Mouse (Mus musculus) cortical plate, adult 2 months (tissue): ENCODE data around the gene Nbas. TPM values are rescaled to one million over a fixed set of nuclear protein-coding genes. Genes with fewer than 3 reads are reported as not detected.

Experiments used
- H3K27ac ChIP-seq: fragments of 200-500 bp; 2 replicates; pipeline ENCODE4 v1.5.1; 2012; ENCODE audit warnings: low read length, control low read depth, inconsistent platforms; ENCODE audit not compliant: insufficient read depth
- H3K4me1 ChIP-seq: fragments of 200-500 bp; 2 replicates; pipeline ENCODE4 v1.6.1; 2011; ENCODE audit warnings: low read length; ENCODE audit not compliant: control insufficient read depth, insufficient read depth
- H3K4me3 ChIP-seq: fragments of 200-500 bp; 2 replicates; pipeline ENCODE4 v1.5.1; 2011; ENCODE audit warnings: mild to moderate bottlenecking, low read length, control low read depth; ENCODE audit not compliant: insufficient read depth
- CTCF ChIP-seq: fragments of 200-500 bp; IDR thresholded peaks from 2 replicates; pipeline ENCODE4 v1.5.1; 2011; ENCODE audit warnings: mild to moderate bottlenecking, control low read depth, low read length; ENCODE audit not compliant: insufficient read depth; ENCODE audit errors: extremely low read depth
- POLR2A ChIP-seq: fragments of 200-500 bp; IDR thresholded peaks from 2 replicates; pipeline ENCODE4 v1.6.1; 2011; ENCODE audit warnings: mild to moderate bottlenecking, low read length, control low read depth; ENCODE audit not compliant: insufficient read depth; ENCODE audit errors: extremely low read depth
- polyA plus RNA-seq: library from polyadenylated mRNA; depleted of rRNA; stranded (reverse); fragments of >200 nt; gene quantifications from 2 replicates; pipeline ENCODE4 v1.2.3, GENCODE M21; 2012

Gene Nbas
- polyA plus RNA-seq, 1 experiment, result 25.7 TPM

DNA sequence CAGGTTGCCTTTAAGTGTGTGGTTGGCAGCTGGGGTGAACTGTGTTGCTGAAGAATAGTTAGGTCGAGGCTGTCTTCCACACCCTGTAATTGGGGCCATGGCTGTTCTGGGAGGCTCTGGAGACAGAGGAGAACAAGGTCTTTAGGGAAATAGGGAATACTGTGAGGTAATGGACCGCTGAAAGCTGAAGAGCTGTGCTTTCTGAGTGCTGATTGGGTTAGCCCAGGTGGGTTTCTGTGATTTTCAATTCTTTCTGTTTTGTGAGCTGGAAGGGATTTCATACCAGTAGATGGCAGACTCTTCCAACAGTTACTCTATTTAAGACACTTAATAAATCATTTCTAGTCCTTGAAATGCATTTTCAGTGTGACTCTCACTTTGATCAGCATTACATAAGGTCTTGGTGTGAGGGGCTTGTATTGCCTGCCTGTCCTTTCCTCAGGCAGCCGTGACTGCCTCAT, 24.5 kb downstream of the Nbas start:
- no peak overlapping the region for H3K4me3 ChIP-seq
- H3K4me1 ChIP-seq, result no peaks in the 10 kb centered on the region; the same call in 1 of the 2 replicates
- H3K27ac ChIP-seq, result no peak overlapping the region
- TF ChIP-seq POLR2A, result no peak
- TF ChIP-seq CTCF, result no peak; the same call in 1 of the 2 replicates

GRCm38 (mm10) chr12:13303037-13303436, 34.1 kb downstream of the Nbas start:
- TF ChIP-seq CTCF, result no peak
- TF ChIP-seq POLR2A, result peak; percentile 27; the same call in 1 of the 2 replicates
- H3K27ac ChIP-seq, result peak overlapping the region; percentile 87
- no peak overlapping the region for H3K4me3 ChIP-seq
- no peaks in the 10 kb centered on the region for H3K4me1 ChIP-seq

- no peak overlapping the region for H3K27ac ChIP-seq
- H3K4me3 ChIP-seq, result no peak overlapping the region
- H3K4me1 ChIP-seq, result peaks cover 2% of the 10 kb centered on the region; the same call in 1 of the 2 replicates
- TF ChIP-seq POLR2A (no peak), CTCF (no peak)
These were observed 45.0 kb downstream of the Nbas start for GRCm38 (mm10) chr12:13313966-13314365.

DNA sequence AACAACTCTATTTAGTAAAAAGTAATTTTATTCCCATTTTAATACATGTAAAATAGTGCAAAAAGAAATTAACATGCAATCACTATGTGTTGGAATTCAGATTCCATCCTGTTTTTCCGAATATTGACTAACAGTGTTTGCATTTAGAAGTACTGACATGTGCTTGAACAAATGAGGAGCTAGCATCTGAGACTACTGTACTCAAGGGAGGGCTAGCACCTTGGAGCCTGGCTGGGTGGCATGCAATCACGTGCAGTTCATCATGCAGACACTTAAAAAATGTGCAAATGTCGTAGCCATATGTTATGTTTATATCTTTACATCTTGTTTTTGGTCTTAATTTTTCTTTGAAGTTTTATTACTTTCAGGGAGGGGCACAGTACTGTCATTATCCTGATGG, 45.5 kb downstream of the Nbas start:
- Histone ChIP-seq H3K4me1 (peaks cover 2% of the 10 kb centered on the region; the same call in 1 of the 2 replicates), H3K27ac (no peak overlapping the region), H3K4me3 (no peak overlapping the region)
- TF ChIP-seq CTCF (no peak), POLR2A (no peak)

- no peak for TF ChIP-seq POLR2A
- no peak for TF ChIP-seq CTCF
- no peak overlapping the region for H3K27ac ChIP-seq
- H3K4me3 ChIP-seq, result no peak overlapping the region
These were observed 46.1 kb downstream of the Nbas start for GRCm38 (mm10) chr12:13315081-13315480.

DNA sequence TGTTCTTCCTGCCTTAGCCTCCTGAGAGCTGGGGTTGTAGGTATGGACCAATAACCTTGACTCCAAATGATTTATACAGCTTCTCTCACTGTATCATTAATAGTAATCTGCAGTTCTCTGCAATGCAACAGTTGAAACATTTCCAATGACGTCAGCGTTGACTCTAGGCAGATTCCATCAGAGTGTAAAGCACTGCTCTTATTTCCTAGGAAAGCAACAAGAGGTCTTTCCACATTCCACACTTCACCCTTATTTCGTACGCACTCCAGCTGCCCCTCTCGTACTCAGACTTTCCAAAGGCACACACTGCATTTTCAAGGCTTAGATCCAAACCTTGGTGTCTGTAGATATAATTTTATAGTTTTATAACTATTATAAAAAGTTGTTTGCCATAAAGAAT, 73.6 kb downstream of the Nbas start:
- H3K4me1 ChIP-seq, result no peaks in the 10 kb centered on the region

More at GRCm38 (mm10) chr12:13315081-13315480, 46.1 kb downstream of the Nbas start:
- peaks cover 2% of the 10 kb centered on the region; the same call in 1 of the 2 replicates for H3K4me1 ChIP-seq

GRCm38 (mm10) chr12:13356201-13356600, 87.3 kb downstream of the Nbas start:
- TF ChIP-seq POLR2A, result no peak
- TF ChIP-seq CTCF, result no peak
- Histone ChIP-seq H3K27ac (no peak overlapping the region), H3K4me3 (no peak overlapping the region), H3K4me1 (peaks cover 3% of the 10 kb centered on the region; the same call in 1 of the 2 replicates)

More for the DNA sequence above, 73.6 kb downstream of the Nbas start:
- Histone ChIP-seq H3K27ac (no peak overlapping the region), H3K4me3 (no peak overlapping the region)
- TF ChIP-seq POLR2A (no peak), CTCF (no peak)

DNA sequence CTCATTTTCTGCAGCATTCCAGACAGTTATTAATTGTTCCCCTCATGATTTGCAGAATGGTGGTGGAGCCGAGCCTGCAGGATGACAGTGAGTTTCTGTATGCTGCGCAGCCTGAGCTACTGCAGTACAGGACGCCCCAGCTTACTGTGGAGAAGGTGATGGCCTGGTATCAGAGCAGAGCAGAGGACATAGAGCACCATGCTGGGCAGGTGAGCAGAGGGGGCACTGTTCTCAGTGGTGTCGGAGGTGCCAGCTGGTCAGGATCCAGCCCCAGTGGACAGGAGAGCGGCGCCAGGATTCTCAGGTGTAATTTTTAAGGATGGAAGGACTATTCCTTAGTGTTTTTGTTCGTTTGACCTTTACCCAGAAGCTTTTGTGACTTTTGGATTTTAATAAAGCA, 87.8 kb downstream of the Nbas start:
- Histone ChIP-seq H3K4me1 (peaks cover 3% of the 10 kb centered on the region; the same call in 1 of the 2 replicates), H3K27ac (no peak overlapping the region), H3K4me3 (no peak overlapping the region)
- no peak for TF ChIP-seq POLR2A
- TF ChIP-seq CTCF, result no peak

DNA sequence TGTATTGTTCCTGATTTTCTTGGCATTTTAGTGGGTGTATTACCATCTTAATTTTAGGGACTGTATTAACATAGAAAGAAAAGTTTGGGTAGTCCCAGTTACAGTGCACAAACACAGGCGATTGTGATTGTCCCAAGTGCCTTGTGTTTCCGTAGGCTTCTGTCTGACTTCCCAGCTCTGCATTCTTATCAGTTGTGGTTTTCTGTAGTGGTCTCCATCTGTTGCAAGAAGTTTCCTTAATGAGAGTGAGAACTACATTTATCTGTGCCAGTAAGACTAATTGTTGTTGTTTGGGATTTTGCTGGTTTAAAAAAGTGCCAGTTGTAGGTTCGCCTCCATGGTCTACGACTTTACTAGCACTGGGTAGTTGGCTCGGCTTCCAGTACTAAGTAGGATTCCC, 88.3 kb downstream of the Nbas start:
- no peak overlapping the region for H3K27ac ChIP-seq
- peaks cover 3% of the 10 kb centered on the region; the same call in 1 of the 2 replicates for H3K4me1 ChIP-seq
- TF ChIP-seq CTCF (no peak), POLR2A (no peak)
- H3K4me3 ChIP-seq, result no peak overlapping the region

DNA sequence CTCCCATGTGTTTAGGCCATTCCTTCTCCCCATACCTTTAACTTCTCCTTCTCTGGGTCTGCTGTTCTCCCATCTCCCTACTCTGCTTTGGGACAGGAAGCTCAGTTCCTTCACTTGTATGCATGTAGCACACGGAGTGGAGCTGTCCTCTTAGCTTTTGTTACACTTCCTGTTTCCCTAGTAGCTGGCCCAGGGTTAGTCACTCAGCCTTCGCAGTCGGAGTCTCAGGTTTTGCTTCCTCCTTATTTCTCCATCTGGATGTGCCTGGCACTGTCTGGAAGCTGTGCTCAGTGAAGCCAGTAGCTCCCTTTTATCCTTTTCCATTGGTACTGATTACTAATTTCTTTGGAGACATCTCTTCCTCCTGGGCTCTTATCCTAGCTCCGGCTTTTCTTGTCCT, 89.9 kb downstream of the Nbas start:
- peaks cover 3% of the 10 kb centered on the region; the same call in 1 of the 2 replicates for H3K4me1 ChIP-seq
- TF ChIP-seq POLR2A (no peak), CTCF (no peak)
- H3K4me3 ChIP-seq, result no peak overlapping the region
- no peak overlapping the region for H3K27ac ChIP-seq
